Mouse (Mus musculus) myocyte (in vitro differentiated cells): ENCODE results near the gene Ceacam19. TPM values are rescaled to one million over a fixed set of nuclear protein-coding genes. Genes with fewer than 3 reads are reported as not detected.

Source experiments
- H3K27me3 ChIP-seq: one replicate; pipeline ENCODE4 v1.6.1; 2011; ENCODE audit not compliant: control insufficient read depth, insufficient read depth, insufficient read length
- H3K36me3 ChIP-seq: one replicate; pipeline ENCODE4 v1.6.1; 2011; ENCODE audit not compliant: control insufficient read depth, insufficient read depth
- H3K4me2 ChIP-seq: one replicate; pipeline ENCODE4 v1.6.1; 2011; ENCODE audit warnings: low read depth, control low read depth
- H3K4me3 ChIP-seq: one replicate; pipeline ENCODE4 v1.5.1; 2011; ENCODE audit warnings: mild to moderate bottlenecking, control low read depth, moderate library complexity
- H3K79me2 ChIP-seq: one replicate; pipeline ENCODE4 v1.6.1; 2011; ENCODE audit not compliant: control insufficient read depth, insufficient read depth
- H3ac ChIP-seq: one replicate; pipeline ENCODE4 v1.6.1; 2011; ENCODE audit not compliant: control insufficient read depth, insufficient read length
- CEBPB ChIP-seq: IDR thresholded peaks from 2 replicates; pipeline ENCODE4 v1.6.1; 2011; ENCODE audit warnings: mild to moderate bottlenecking, moderate library complexity; ENCODE audit not compliant: poor library complexity, insufficient read depth, severe bottlenecking
- E2F4 ChIP-seq: IDR thresholded peaks from one replicate; pipeline ENCODE4 v1.6.1; 2011; ENCODE audit warnings: mild to moderate bottlenecking, control low read depth, moderate library complexity; ENCODE audit not compliant: insufficient read depth
- MAX ChIP-seq: IDR thresholded peaks from one replicate; pipeline ENCODE4 v1.6.1; 2011; ENCODE audit warnings: low read depth, mild to moderate bottlenecking, control low read depth
- MYOD1 ChIP-seq, 3 experiments: IDR thresholded peaks; one replicate each; pipeline ENCODE4 v1.6.1; 2011; ENCODE audit warnings: control low read depth in 2 of 3, low read depth in 2 of 3, mild to moderate bottlenecking in 2 of 3, moderate library complexity in 1 of 3; ENCODE audit not compliant: insufficient read length in 2 of 3, control insufficient read depth in 1 of 3
- MYOG ChIP-seq, 3 experiments: IDR thresholded peaks; one replicate each; pipeline ENCODE4 v1.6.1; 2011; ENCODE audit warnings: control low read depth in 2 of 3, low read depth in 2 of 3, mild to moderate bottlenecking in 2 of 3; ENCODE audit not compliant: insufficient read length in 2 of 3, control insufficient read depth in 1 of 3, insufficient read depth in 1 of 3
- POLR2A ChIP-seq: IDR thresholded peaks from one replicate; pipeline ENCODE4 v1.6.1; 2011; ENCODE audit warnings: low read depth, mild to moderate bottlenecking, control low read depth, moderate library complexity; ENCODE audit not compliant: insufficient read length
- POLR2AphosphoS2 ChIP-seq: IDR thresholded peaks from one replicate; pipeline ENCODE4 v1.6.1; 2011; ENCODE audit warnings: low read depth, control low read depth; ENCODE audit not compliant: insufficient read length
- REST ChIP-seq: IDR thresholded peaks from one replicate; pipeline ENCODE4 v1.6.1; 2011; ENCODE audit warnings: mild to moderate bottlenecking, control low read depth, moderate library complexity; ENCODE audit not compliant: insufficient read depth, insufficient read length
- SRF ChIP-seq: IDR thresholded peaks from one replicate; pipeline ENCODE4 v1.6.1; 2011; ENCODE audit warnings: low read depth; ENCODE audit not compliant: control insufficient read depth, insufficient read length
- TCF12 ChIP-seq: IDR thresholded peaks from one replicate; pipeline ENCODE4 v1.6.1; 2011; ENCODE audit warnings: mild to moderate bottlenecking, control low read depth; ENCODE audit not compliant: poor library complexity, insufficient read depth, severe bottlenecking
- TCF3 ChIP-seq: IDR thresholded peaks from one replicate; pipeline ENCODE4 v1.6.1; 2011; ENCODE audit warnings: low read depth, control low read depth; ENCODE audit not compliant: insufficient read length
- USF1 ChIP-seq: IDR thresholded peaks from one replicate; pipeline ENCODE4 v1.6.1; 2011; ENCODE audit warnings: low read depth, mild to moderate bottlenecking, control low read depth, moderate library complexity
- polyA plus RNA-seq: library from polyadenylated mRNA; unstranded; fragments of >200 nt; fragmentation: generic; extraction: Trizol; gene quantifications from one replicate; pipeline ENCODE4 v1.2.1, GENCODE M21; 2012; ENCODE audit warnings: missing spikeins

The Ceacam19 gene
- polyA plus RNA-seq, 1 experiment, result 0.01 TPM

- Histone ChIP-seq H3K4me3 (no peak overlapping the region), H3ac (no peak overlapping the region), H3K36me3 (peaks cover 54% of the 10 kb centered on the region), H3K4me2 (no peak overlapping the region), H3K27me3 (no peaks in the 10 kb centered on the region), H3K79me2 (no peaks in the 10 kb centered on the region)
- TF ChIP-seq SRF (no peak), MYOG (IDR thresholded peaks at IDR 0.05; ENCODE audit: control insufficient read depth in 1 of 3, insufficient read depth in 1 of 3, insufficient read length in 2 of 3, low read depth in 2 of 3) (peak; percentile 92 to 99 (median 97)), POLR2AphosphoS2 (peak; percentile 10), TCF3 (peak; percentile 79), MYOD1 (IDR thresholded peaks at IDR 0.05; ENCODE audit: control insufficient read depth in 1 of 3, insufficient read length in 2 of 3, low read depth in 2 of 3) (peak; percentile 76 to 92 (median 89)), CEBPB (no peak), TCF12 (peak; percentile 98), MAX (no peak), E2F4 (no peak), REST (no peak), POLR2A (no peak), USF1 (no peak)
Measured at GRCm38 (mm10) chr7:19911695-19912524, 24.1 kb upstream of the Ceacam19 start.

- no peak overlapping the region for H3ac ChIP-seq
- H3K27me3 ChIP-seq, result no peaks in the 10 kb centered on the region
- TF ChIP-seq E2F4 (no peak), MYOG (IDR thresholded peaks at IDR 0.05; ENCODE audit: control insufficient read depth in 1 of 3, insufficient read depth in 1 of 3, insufficient read length in 2 of 3, low read depth in 2 of 3) (peak in 2 of 3 experiments; percentile 13 to 57), USF1 (no peak), SRF (no peak), REST (no peak), TCF3 (no peak), TCF12 (peak; percentile 24), MAX (no peak), CEBPB (0 out of 2 replicates have a peak, but pooled peaks have one; percentile 58), MYOD1 (IDR thresholded peaks at IDR 0.05; ENCODE audit: control insufficient read depth in 1 of 3, insufficient read length in 2 of 3, low read depth in 2 of 3) (peak in 2 of 3 experiments; percentile 72 to 84), POLR2A (no peak), POLR2AphosphoS2 (no peak)
- no peaks in the 10 kb centered on the region for H3K79me2 ChIP-seq
- no peak overlapping the region for H3K4me3 ChIP-seq
- H3K4me2 ChIP-seq, result peak overlapping the region; percentile 30
- peaks cover 53% of the 10 kb centered on the region for H3K36me3 ChIP-seq
Measured at GRCm38 (mm10) chr7:19911292-19911658, 23.5 kb upstream of the Ceacam19 start.

DNA sequence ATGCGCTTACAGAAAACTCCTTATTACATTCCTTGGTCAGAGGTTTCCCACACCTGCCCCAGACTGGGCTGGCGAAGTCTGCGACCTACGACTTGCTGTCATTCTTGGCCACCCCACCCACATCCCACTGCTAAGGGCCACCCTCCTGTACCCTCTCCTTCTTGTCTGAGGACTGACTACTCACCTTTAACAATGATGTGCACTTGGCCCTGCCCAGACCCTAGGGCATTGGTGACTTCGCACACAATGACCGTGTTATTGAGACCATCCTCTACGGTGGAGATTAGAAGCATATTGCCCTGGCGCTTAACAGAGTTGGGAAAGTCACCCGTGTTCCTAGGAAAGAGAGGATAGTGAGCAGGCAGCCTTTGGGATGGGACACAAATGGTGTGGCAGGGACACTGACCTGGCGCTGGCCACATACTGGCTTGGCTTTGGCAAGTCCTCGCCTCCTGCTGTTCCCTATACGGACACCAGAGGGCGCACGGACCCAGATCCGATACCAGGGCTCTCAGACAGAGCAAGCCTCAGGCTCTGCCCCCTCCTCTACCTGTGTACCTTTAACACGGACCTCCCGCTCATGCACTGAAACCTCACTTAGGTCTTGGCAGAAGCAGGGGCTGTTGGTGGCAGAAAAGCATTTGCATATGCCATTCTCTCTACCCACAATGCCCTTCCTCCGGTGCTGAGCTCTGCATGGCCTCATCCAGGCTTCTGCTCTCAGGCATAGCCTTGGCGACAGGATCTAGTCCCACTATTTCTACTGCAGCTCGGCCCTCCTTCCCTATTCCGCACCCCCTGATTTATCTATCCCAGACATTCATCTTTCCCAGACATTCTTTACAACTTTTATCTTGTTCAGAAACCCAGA lies 22.9 kb upstream of the Ceacam19 start:
- Histone ChIP-seq H3K36me3 (peaks cover 47% of the 10 kb centered on the region), H3K4me3 (no peak overlapping the region), H3K4me2 (peak overlapping the region; percentile 30), H3K27me3 (no peaks in the 10 kb centered on the region), H3K79me2 (no peaks in the 10 kb centered on the region), H3ac (no peak overlapping the region)
- TF ChIP-seq MYOD1 (IDR thresholded peaks at IDR 0.05; ENCODE audit: control insufficient read depth in 1 of 3, insufficient read length in 2 of 3, low read depth in 2 of 3) (no peak), E2F4 (no peak), POLR2AphosphoS2 (no peak), SRF (no peak), TCF3 (no peak), MAX (no peak), POLR2A (no peak), TCF12 (no peak), MYOG (IDR thresholded peaks at IDR 0.05; ENCODE audit: control insufficient read depth in 1 of 3, insufficient read depth in 1 of 3, insufficient read length in 2 of 3, low read depth in 2 of 3) (no peak), REST (no peak), USF1 (no peak)

DNA sequence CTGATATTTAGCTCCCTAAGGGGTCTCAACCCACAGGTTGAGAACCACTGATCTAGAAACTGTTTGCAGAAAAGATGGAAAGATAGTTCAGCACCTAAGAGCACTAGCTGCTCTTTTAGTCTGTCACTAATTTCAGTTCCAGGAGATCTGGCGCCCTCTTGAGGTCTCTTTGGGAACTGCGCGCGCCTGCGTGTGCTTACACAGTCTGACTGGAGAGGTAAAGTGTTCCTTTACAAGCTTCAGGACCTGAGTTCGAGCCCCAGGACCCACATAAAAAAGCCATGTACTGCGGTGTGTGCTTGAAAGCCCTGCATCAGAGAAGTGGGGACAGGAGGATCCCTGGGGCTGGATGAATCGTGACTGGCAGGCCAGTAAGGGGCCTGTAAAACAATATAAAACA lies 2.1 kb upstream of the Ceacam19 start:
- Histone ChIP-seq H3K4me3 (no peak overlapping the region), H3K27me3 (no peaks in the 10 kb centered on the region), H3K79me2 (no peaks in the 10 kb centered on the region), H3K4me2 (no peak overlapping the region), H3ac (no peak overlapping the region), H3K36me3 (no peaks in the 10 kb centered on the region)
- no peak for TF ChIP-seq SRF
- no peak for TF ChIP-seq MAX
- TF ChIP-seq CEBPB, result no peak
- TF ChIP-seq POLR2A, result no peak
- TF ChIP-seq POLR2AphosphoS2, result no peak
- TF ChIP-seq TCF3, result no peak
- TF ChIP-seq E2F4, result no peak
- TF ChIP-seq REST, result no peak
- TF ChIP-seq MYOG (IDR thresholded peaks at IDR 0.05; ENCODE audit: control insufficient read depth in 1 of 3, insufficient read depth in 1 of 3, insufficient read length in 2 of 3, low read depth in 2 of 3), result no peak
- no peak for TF ChIP-seq TCF12
- TF ChIP-seq USF1, result no peak
- no peak for TF ChIP-seq MYOD1 (IDR thresholded peaks at IDR 0.05; ENCODE audit: control insufficient read depth in 1 of 3, insufficient read length in 2 of 3, low read depth in 2 of 3)
